Mouse (Mus musculus): ENCODE data around the gene Cd209b. TPM values are rescaled to one million over a fixed set of nuclear protein-coding genes. Genes with fewer than 3 reads are reported as not detected.

The Cd209b gene
- polyA plus RNA-seq (2015; fragmentation: Nextera tagmentation; extraction: Ambion mirVana) = not detected in 2 replicates

DNA sequence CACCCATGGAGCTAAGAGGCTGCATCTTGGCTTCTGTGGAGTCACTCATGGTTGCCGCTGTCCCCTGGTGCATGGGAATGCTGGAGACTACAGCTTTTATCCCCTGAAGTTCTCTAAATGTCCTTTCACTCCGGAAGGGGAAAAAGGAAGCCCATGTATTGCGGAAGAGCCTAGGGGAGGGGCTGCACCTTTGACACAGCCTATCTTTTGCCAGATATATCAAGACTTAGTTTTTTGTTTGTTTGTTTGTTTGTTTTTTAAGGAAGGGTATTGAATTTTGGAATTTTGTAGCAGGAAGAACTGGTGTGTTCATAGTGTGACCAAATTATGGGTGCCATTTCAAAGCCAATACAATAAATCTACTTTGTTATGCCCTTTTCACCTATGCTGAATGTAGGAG is at the start of gene Cd209b:
TSS of gene Cd209b (minus strand) at position 101 of the 400 bp plus-strand sequence.
- ATAC-seq = no peak
- no peak within 1 kb of the TSS for H3K4me3 ChIP-seq
- H3K36me3 ChIP-seq (ENCODE audit: poor library complexity, severe bottlenecking) = no peaks in the 10 kb centered on the region
- H3K4me2 ChIP-seq = no peak within 1 kb of the TSS
- H3K9ac ChIP-seq = no peak within 1 kb of the TSS
- H3K9me3 ChIP-seq (replicated peaks) = peaks cover 52% of the 10 kb centered on the region
- H3K4me1 ChIP-seq = no peaks in the 10 kb centered on the region
- no peak within 1 kb of the TSS for H3K27ac ChIP-seq
- 86% methylated on average over 3 of the region's 3 CpGs for WGBS
- H3K27me3 ChIP-seq = no peaks in the 10 kb centered on the region

DNA sequence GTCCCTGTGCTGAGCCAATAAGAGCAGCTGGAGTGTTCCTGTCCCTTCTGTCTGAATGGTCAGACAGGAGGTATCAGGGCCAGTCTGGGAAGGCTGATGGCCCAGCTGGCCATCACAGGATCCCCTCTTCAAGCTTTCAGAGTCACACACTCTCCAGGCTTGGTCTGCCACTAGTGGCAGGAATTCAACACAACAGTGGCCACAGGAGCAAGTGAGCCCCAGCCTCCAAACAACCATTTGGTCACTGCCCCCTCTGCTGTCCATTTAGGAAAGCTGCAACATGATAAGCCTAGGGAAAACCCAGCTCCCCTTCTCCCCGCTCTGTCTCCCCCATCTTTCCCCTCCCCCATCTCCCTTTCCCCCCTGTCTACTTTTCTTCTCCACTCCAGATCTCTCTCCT is 29.4 kb upstream of the Cd209b start:
- ATAC-seq = no peak
- Histone ChIP-seq H3K4me2 (no peak overlapping the region), H3K9me3 (replicated peaks) (peaks cover 46% of the 10 kb centered on the region), H3K36me3 (ENCODE audit: poor library complexity, severe bottlenecking) (no peaks in the 10 kb centered on the region), H3K27me3 (no peaks in the 10 kb centered on the region), H3K4me3 (no peak overlapping the region), H3K4me1 (no peaks in the 10 kb centered on the region), H3K27ac (no peak overlapping the region), H3K9ac (no peak overlapping the region)
- WGBS = 73% methylated on average over 1 of the region's 1 CpGs

DNA sequence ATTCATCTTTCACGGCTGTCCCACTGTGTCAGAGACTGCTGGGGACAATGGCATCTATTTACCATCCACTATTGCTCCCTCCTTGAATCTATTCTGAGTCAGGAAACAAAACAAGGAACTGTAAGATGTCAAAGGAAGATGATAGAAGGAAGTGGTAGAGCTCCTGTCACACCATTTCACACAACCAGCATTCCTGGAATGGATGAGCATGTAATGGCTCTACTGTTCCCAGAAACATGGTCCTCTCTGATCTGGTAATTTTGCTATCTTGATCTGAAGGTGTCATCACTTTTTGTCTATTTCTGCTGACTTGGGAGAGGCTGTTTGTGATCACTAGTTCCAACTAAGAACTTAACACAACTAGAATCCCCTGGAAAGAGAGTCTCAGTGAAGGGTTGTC is 28.0 kb upstream of the Cd209b start, which contains the start of gene Cd209c:
TSS of gene Cd209c (minus strand) at position 101 of the 400 bp plus-strand sequence.
- Histone ChIP-seq H3K4me2 (no peak within 1 kb of the TSS), H3K27me3 (no peaks in the 10 kb centered on the region), H3K4me1 (no peaks in the 10 kb centered on the region), H3K36me3 (ENCODE audit: poor library complexity, severe bottlenecking) (no peaks in the 10 kb centered on the region), H3K27ac (no peak within 1 kb of the TSS), H3K4me3 (no peak within 1 kb of the TSS), H3K9ac (no peak within 1 kb of the TSS), H3K9me3 (replicated peaks) (peaks cover 38% of the 10 kb centered on the region)
- WGBS = 83% methylated on average over 1 of the region's 1 CpGs
- no peak for ATAC-seq

DNA sequence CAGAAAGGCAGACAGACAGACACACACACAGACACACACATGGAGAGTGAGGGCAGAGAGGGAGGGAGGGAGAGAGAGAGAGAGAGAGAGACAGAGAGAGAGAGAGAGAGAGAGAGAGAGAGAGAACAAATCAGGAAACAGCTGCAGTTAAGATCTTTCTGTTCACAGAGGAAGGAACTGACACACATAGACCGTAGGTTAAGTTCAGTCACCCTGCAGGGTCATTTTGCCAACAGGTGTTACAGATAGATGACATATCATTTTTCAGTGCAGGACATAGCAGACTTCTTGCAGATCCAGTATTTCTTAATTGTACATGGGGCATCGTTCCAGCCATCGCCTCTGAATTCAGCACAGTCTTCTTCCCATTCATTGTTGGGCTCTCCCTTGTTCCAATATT is 13.4 kb upstream of the Cd209b start:
- Histone ChIP-seq H3K4me2 (no peak overlapping the region), H3K9ac (no peak overlapping the region), H3K9me3 (replicated peaks) (peaks cover 64% of the 10 kb centered on the region), H3K27ac (no peak overlapping the region), H3K27me3 (no peaks in the 10 kb centered on the region), H3K36me3 (ENCODE audit: poor library complexity, severe bottlenecking) (no peaks in the 10 kb centered on the region), H3K4me3 (no peak overlapping the region), H3K4me1 (no peaks in the 10 kb centered on the region)
- no peak for ATAC-seq
- 91% methylated on average over 3 of the region's 3 CpGs for WGBS

DNA sequence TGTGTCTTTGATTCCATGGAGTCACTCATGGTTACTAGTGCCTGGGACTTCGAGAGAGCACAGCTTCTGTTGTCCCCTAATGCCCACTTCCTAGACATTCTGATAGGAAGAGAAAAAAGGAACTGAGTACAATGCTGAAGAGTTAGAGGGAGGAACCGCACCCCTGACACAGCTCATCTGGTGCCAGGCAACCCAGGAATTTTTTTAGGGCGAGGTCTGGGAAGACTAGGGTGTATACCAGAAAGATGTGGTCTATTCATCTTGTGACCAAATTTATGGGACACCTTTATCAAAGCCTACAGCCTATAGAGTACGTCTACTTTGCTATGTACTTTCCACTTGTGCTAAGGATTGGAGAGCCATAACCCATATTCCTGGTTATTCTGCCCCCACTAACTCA is 48.2 kb downstream of the Cd209b start, which contains the start of gene Cd209d:
TSS of gene Cd209d (minus strand) at position 101 of the 400 bp plus-strand sequence.
- no peak within 1 kb of the TSS for H3K4me2 ChIP-seq
- 79% methylated on average over 4 of the region's 4 CpGs for WGBS
- no peak within 1 kb of the TSS for H3K27ac ChIP-seq
- ATAC-seq = no peak
- H3K27me3 ChIP-seq = no peaks in the 10 kb centered on the region
- H3K4me1 ChIP-seq = no peaks in the 10 kb centered on the region
- no peak within 1 kb of the TSS for H3K4me3 ChIP-seq
- no peaks in the 10 kb centered on the region for H3K36me3 ChIP-seq (ENCODE audit: poor library complexity, severe bottlenecking)
- H3K9ac ChIP-seq = no peak within 1 kb of the TSS
- peaks cover 36% of the 10 kb centered on the region for H3K9me3 ChIP-seq (replicated peaks)

DNA sequence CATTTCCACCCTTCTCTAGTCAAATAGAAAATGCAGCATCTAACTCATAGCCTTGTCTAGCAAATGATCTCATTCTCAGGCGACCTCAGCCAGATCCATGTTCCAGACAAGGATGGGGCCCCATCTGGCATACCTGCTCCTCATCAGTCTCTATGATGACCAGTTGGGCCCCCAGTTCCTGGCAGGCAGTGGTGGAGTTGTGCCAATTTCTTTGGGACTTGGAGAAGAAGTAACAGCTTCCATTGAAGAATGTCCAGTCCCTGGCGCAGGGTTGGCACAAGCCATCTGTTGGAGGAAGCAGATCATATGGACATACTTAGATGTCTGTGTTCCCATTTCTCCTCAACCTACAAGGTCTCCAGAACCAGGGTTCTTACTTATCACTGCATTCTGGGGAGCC is 50.5 kb downstream of the Cd209b start:
- Histone ChIP-seq H3K4me1 (no peaks in the 10 kb centered on the region), H3K9me3 (replicated peaks) (peaks cover 44% of the 10 kb centered on the region), H3K9ac (no peak overlapping the region), H3K4me3 (no peak overlapping the region), H3K36me3 (ENCODE audit: poor library complexity, severe bottlenecking) (no peaks in the 10 kb centered on the region), H3K27ac (no peak overlapping the region), H3K27me3 (no peaks in the 10 kb centered on the region), H3K4me2 (no peak overlapping the region)
- no peak for ATAC-seq
- WGBS = 85% methylated on average over 2 of the region's 2 CpGs

Other genes starting within 250 kb of the Cd209b start
- gene Fcer2a, start 232.7 kb downstream of the Cd209b start, polyA plus RNA-seq (2015; fragmentation: Nextera tagmentation; extraction: Ambion mirVana) = 0.23 and 0.37 TPM in 2 replicates
- gene Clec4g, start 206.2 kb downstream of the Cd209b start, polyA plus RNA-seq (2015; fragmentation: Nextera tagmentation; extraction: Ambion mirVana) = not detected in 2 replicates
- not detected in 2 replicates for gene Cd209a, start 177.9 kb downstream of the Cd209b start, polyA plus RNA-seq (2015; fragmentation: Nextera tagmentation; extraction: Ambion mirVana)
- not detected in 2 replicates for gene Cd209e, start 72.5 kb downstream of the Cd209b start, polyA plus RNA-seq (2015; fragmentation: Nextera tagmentation; extraction: Ambion mirVana)
- not detected in 2 replicates for gene Cd209d, start 48.3 kb downstream of the Cd209b start, polyA plus RNA-seq (2015; fragmentation: Nextera tagmentation; extraction: Ambion mirVana)
- gene Cd209c, start 27.9 kb upstream of the Cd209b start, polyA plus RNA-seq (2015; fragmentation: Nextera tagmentation; extraction: Ambion mirVana) = 0.21 and 0.71 TPM in 2 replicates
- not detected in 2 replicates for gene Cd209f, start 179.0 kb upstream of the Cd209b start, polyA plus RNA-seq (2015; fragmentation: Nextera tagmentation; extraction: Ambion mirVana)
- not detected in 2 replicates for gene Cd209g, start 207.3 kb upstream of the Cd209b start, polyA plus RNA-seq (2015; fragmentation: Nextera tagmentation; extraction: Ambion mirVana)
- 57.7 and 62.7 TPM in 2 replicates for gene Evi5l, start 239.7 kb upstream of the Cd209b start, polyA plus RNA-seq (2015; fragmentation: Nextera tagmentation; extraction: Ambion mirVana)